Mouse (Mus musculus): ENCODE results near the gene Rab1b. TPM values are rescaled to one million over a fixed set of nuclear protein-coding genes. Genes with fewer than 3 reads are reported as not detected.

The Rab1b gene
- polyA plus RNA-seq, 1 experiment from 2014 or later = 246 TPM

- 12% methylated on average over 5 of the region's 5 CpGs for WGBS
- no peaks in the 10 kb centered on the region for H3K9me3 ChIP-seq (ENCODE audit: control insufficient read depth, low read length)
- H3K9ac ChIP-seq (ENCODE audit: low read length) = no peak overlapping the region
- no peaks in the 10 kb centered on the region for H3K27me3 ChIP-seq (replicated peaks; ENCODE audit: control insufficient read depth, insufficient read depth, low read length)
- DNase-seq (ENCODE audit: low spot score) (peak; percentile 69), ATAC-seq (replicated peaks; ENCODE audit: low FRiP score, low TSS enrichment, low read depth) (peak; percentile 37; the same call in 1 of the 2 replicates)
- H3K36me3 ChIP-seq (ENCODE audit: control insufficient read depth, insufficient read depth, low read length) = peaks cover 62% of the 10 kb centered on the region
- H3K27ac ChIP-seq (ENCODE audit: low read depth) = peak overlapping the region; percentile 16; the same call in 1 of the 2 replicates
- H3K4me2 ChIP-seq (ENCODE audit: low read length) = no peak overlapping the region
- H3K4me3 ChIP-seq (ENCODE audit: low read depth, low read length) = no peak overlapping the region
- peaks cover 17% of the 10 kb centered on the region for H3K4me1 ChIP-seq (replicated peaks; ENCODE audit: control insufficient read depth, insufficient read depth, low read length)
Observed at GRCm38 (mm10) chr19:5108271-5108575, 1.4 kb upstream of the Rab1b start.

DNA sequence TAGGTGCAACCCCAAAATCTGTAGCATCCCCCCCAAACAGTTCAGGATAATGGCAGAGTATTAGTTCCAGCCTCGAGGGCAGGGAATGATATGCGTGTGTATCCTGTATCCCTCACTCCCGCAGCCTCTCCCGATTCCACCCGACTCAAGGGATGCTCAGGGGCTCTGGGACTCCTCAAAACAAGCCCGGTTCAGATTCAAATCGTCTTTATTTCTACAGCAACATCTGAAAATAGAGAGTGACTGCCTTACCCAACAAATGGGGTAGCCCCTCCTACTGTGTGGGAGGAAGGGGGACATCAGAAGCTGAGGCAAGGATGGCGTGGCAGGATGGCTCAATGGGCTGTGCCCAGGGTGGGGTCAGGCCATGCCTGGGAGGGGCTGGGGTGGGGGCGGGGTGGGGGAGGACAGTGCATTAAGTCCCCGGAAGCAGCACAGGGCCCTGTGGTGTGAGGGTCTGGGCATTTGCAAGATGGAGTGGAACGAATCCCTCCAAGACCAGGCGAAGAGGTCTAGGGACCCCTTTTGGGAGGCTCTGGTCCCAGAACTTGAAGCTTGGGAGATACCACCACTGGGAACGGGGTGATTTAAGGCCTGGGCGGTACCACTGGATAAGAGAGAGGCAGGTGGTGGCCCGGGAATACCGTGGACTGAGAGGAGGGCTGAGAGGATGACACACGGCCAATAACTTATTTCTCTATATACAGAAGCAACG is 841 bp upstream of the Rab1b start:
- ATAC-seq (replicated peaks; ENCODE audit: low FRiP score, low TSS enrichment, low read depth) (no peak), DNase-seq (ENCODE audit: low spot score) (no peak)
- Histone ChIP-seq H3K27me3 (replicated peaks; ENCODE audit: control insufficient read depth, insufficient read depth, low read length) (no peaks in the 10 kb centered on the region), H3K9ac (ENCODE audit: low read length) (no peak overlapping the region), H3K9me3 (ENCODE audit: control insufficient read depth, low read length) (no peaks in the 10 kb centered on the region), H3K27ac (ENCODE audit: low read depth) (no peak overlapping the region), H3K4me3 (ENCODE audit: low read depth, low read length) (no peak overlapping the region), H3K4me2 (ENCODE audit: low read length) (no peak overlapping the region), H3K4me1 (replicated peaks; ENCODE audit: control insufficient read depth, insufficient read depth, low read length) (peaks cover 17% of the 10 kb centered on the region), H3K36me3 (ENCODE audit: control insufficient read depth, insufficient read depth, low read length) (peaks cover 64% of the 10 kb centered on the region)
- WGBS = 72% methylated on average over 17 of the region's 18 CpGs

DNA sequence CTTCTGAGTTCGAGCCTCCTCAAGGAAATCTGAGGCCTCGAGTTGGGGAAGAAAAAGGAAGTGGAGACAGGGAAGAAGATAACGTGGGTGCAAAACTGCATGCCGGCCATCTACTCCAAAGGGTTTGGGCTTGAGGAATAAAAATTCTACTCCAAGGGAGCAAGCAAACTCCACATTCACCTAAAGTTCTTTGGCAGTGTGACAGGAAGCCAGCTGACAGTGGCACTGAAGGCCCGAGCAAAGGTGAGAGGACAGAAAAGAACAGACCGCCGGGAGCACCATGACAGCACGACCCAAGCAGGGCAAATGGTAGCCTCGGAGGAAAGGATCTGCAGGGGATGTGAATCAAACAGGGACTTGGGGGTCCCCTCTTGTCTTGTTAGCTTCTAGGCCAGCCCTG is 798 bp downstream of the Rab1b start:
- H3K4me3 ChIP-seq (ENCODE audit: low read depth, low read length) = peak overlapping the region; percentile 86
- H3K4me2 ChIP-seq (ENCODE audit: low read length) = peak overlapping the region; percentile 78
- ATAC-seq (replicated peaks; ENCODE audit: low FRiP score, low TSS enrichment, low read depth) = no peak
- H3K9me3 ChIP-seq (ENCODE audit: control insufficient read depth, low read length) = no peaks in the 10 kb centered on the region
- peaks cover 66% of the 10 kb centered on the region for H3K36me3 ChIP-seq (ENCODE audit: control insufficient read depth, insufficient read depth, low read length)
- 14% methylated on average over 9 of the region's 9 CpGs for WGBS
- peak overlapping the region; percentile 85 for H3K9ac ChIP-seq (ENCODE audit: low read length)
- H3K27ac ChIP-seq (ENCODE audit: low read depth) = peak overlapping the region; percentile 91
- H3K4me1 ChIP-seq (replicated peaks; ENCODE audit: control insufficient read depth, insufficient read depth, low read length) = peaks cover 17% of the 10 kb centered on the region
- H3K27me3 ChIP-seq (replicated peaks; ENCODE audit: control insufficient read depth, insufficient read depth, low read length) = no peaks in the 10 kb centered on the region
- no peak for DNase-seq (ENCODE audit: low spot score)

GRCm38 (mm10) chr19:5098363-5099143 is 8.3 kb downstream of the Rab1b start, which contains the start of gene Cnih2:
Gene Cnih2, minus strand, starts transcription at chr19:5098521.
- peak; percentile 73 for DNase-seq (ENCODE audit: low spot score)
- ATAC-seq (replicated peaks; ENCODE audit: low FRiP score, low TSS enrichment, low read depth) = peak; percentile 71
- Histone ChIP-seq H3K27me3 (replicated peaks; ENCODE audit: control insufficient read depth, insufficient read depth, low read length) (no peaks in the 10 kb centered on the region), H3K9me3 (ENCODE audit: control insufficient read depth, low read length) (no peaks in the 10 kb centered on the region), H3K4me3 (ENCODE audit: low read depth, low read length) (peak within 1 kb of the TSS; percentile 53), H3K36me3 (ENCODE audit: control insufficient read depth, insufficient read depth, low read length) (peaks cover 45% of the 10 kb centered on the region), H3K4me1 (replicated peaks; ENCODE audit: control insufficient read depth, insufficient read depth, low read length) (peaks cover 17% of the 10 kb centered on the region), H3K27ac (ENCODE audit: low read depth) (peak within 1 kb of the TSS; percentile 16; the same call in 1 of the 2 replicates), H3K9ac (ENCODE audit: low read length) (peak within 1 kb of the TSS; percentile 68), H3K4me2 (ENCODE audit: low read length) (peak within 1 kb of the TSS; percentile 100)
- 4% methylated on average over 37 of the region's 48 CpGs for WGBS

DNA sequence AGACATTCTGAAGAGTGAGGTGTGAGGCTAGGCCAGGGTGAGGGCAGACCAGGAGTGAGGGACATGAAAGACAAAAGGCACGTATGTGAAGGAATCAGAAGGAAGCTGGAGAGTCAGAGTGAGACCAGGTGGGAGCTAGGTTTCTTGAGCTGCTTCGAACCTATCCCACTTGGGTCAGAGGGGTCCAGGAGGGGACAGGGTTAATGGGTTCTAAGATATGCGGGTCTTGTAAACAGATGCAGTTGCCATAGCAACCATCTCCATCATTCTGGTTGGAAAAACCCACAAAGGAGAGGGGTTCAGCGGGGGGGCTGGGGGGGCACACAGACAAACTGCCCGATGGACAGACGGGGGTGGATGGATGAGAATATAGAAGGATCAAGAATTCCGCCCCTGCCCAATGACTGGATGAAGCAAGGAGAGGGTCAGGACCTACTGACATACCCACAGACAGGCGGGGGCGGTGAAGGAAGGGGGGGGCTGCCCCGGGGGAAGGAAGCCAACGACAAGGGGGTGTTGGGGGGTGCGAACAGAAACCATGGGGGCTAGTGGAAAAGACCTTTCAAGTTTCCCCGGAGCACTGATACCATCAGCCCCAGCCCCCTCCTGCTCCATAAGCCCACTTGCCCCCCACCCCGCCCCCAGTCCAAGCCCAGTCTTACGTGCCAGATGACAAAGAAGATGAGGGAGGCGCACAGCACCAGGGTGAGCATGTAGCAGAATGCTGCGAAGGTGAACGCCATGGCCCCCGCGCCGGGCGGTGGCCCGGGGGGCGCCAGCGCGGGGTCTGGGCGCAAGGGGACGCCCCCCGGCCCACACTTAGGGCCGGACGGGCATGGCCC is 9.1 kb downstream of the Rab1b start:
- ATAC-seq (replicated peaks; ENCODE audit: low FRiP score, low TSS enrichment, low read depth) (peak; percentile 24), DNase-seq (ENCODE audit: low spot score) (no peak)
- 5% methylated on average over 31 of the region's 31 CpGs for WGBS
- H3K9me3 ChIP-seq (ENCODE audit: control insufficient read depth, low read length) = no peaks in the 10 kb centered on the region
- H3K9ac ChIP-seq (ENCODE audit: low read length) = peak overlapping the region; percentile 68
- H3K4me3 ChIP-seq (ENCODE audit: low read depth, low read length) = peak overlapping the region; percentile 53
- H3K4me1 ChIP-seq (replicated peaks; ENCODE audit: control insufficient read depth, insufficient read depth, low read length) = peaks cover 17% of the 10 kb centered on the region
- H3K36me3 ChIP-seq (ENCODE audit: control insufficient read depth, insufficient read depth, low read length) = peaks cover 41% of the 10 kb centered on the region
- H3K27me3 ChIP-seq (replicated peaks; ENCODE audit: control insufficient read depth, insufficient read depth, low read length) = no peaks in the 10 kb centered on the region
- peak overlapping the region; percentile 16; the same call in 1 of the 2 replicates for H3K27ac ChIP-seq (ENCODE audit: low read depth)
- peak overlapping the region; percentile 100 for H3K4me2 ChIP-seq (ENCODE audit: low read length)

GRCm38 (mm10) chr19:5095887-5096474 is 10.9 kb downstream of the Rab1b start:
- Histone ChIP-seq H3K36me3 (ENCODE audit: control insufficient read depth, insufficient read depth, low read length) (peaks cover 41% of the 10 kb centered on the region), H3K4me3 (ENCODE audit: low read depth, low read length) (no peak overlapping the region), H3K4me1 (replicated peaks; ENCODE audit: control insufficient read depth, insufficient read depth, low read length) (peaks cover 17% of the 10 kb centered on the region), H3K9ac (ENCODE audit: low read length) (no peak overlapping the region), H3K27ac (ENCODE audit: low read depth) (no peak overlapping the region), H3K4me2 (ENCODE audit: low read length) (no peak overlapping the region), H3K9me3 (ENCODE audit: control insufficient read depth, low read length) (no peaks in the 10 kb centered on the region), H3K27me3 (replicated peaks; ENCODE audit: control insufficient read depth, insufficient read depth, low read length) (no peaks in the 10 kb centered on the region)
- no peak for DNase-seq (ENCODE audit: low spot score)
- no peak for ATAC-seq (replicated peaks; ENCODE audit: low FRiP score, low TSS enrichment, low read depth)
- 11% methylated on average over 9 of the region's 9 CpGs for WGBS

- no peak overlapping the region for H3K4me2 ChIP-seq (ENCODE audit: low read length)
- no peak overlapping the region for H3K27ac ChIP-seq (ENCODE audit: low read depth)
- H3K36me3 ChIP-seq (ENCODE audit: control insufficient read depth, insufficient read depth, low read length) = peaks cover 36% of the 10 kb centered on the region
- H3K27me3 ChIP-seq (replicated peaks; ENCODE audit: control insufficient read depth, insufficient read depth, low read length) = no peaks in the 10 kb centered on the region
- 44% methylated on average over 11 of the region's 11 CpGs for WGBS
- no peak; the same call in 1 of the 2 replicates for ATAC-seq (replicated peaks; ENCODE audit: low FRiP score, low TSS enrichment, low read depth)
- DNase-seq (ENCODE audit: low spot score) = no peak
- H3K9me3 ChIP-seq (ENCODE audit: control insufficient read depth, low read length) = no peaks in the 10 kb centered on the region
- peaks cover 17% of the 10 kb centered on the region for H3K4me1 ChIP-seq (replicated peaks; ENCODE audit: control insufficient read depth, insufficient read depth, low read length)
- H3K9ac ChIP-seq (ENCODE audit: low read length) = no peak overlapping the region
- H3K4me3 ChIP-seq (ENCODE audit: low read depth, low read length) = no peak overlapping the region
Observed at GRCm38 (mm10) chr19:5094746-5095417, 12.0 kb downstream of the Rab1b start.

GRCm38 (mm10) chr19:5094243-5094632 is 12.6 kb downstream of the Rab1b start:
- Histone ChIP-seq H3K4me3 (ENCODE audit: low read depth, low read length) (no peak overlapping the region), H3K9me3 (ENCODE audit: control insufficient read depth, low read length) (no peaks in the 10 kb centered on the region)

More at GRCm38 (mm10) chr19:5094243-5094632, 12.6 kb downstream of the Rab1b start:
- Histone ChIP-seq H3K36me3 (ENCODE audit: control insufficient read depth, insufficient read depth, low read length) (peaks cover 35% of the 10 kb centered on the region), H3K4me1 (replicated peaks; ENCODE audit: control insufficient read depth, insufficient read depth, low read length) (peaks cover 19% of the 10 kb centered on the region), H3K27me3 (replicated peaks; ENCODE audit: control insufficient read depth, insufficient read depth, low read length) (no peaks in the 10 kb centered on the region), H3K27ac (ENCODE audit: low read depth) (no peak overlapping the region), H3K9ac (ENCODE audit: low read length) (no peak overlapping the region), H3K4me2 (ENCODE audit: low read length) (no peak overlapping the region)
- peak; percentile 59 for ATAC-seq (replicated peaks; ENCODE audit: low FRiP score, low TSS enrichment, low read depth)
- 0% methylated on average over 21 of the region's 21 CpGs for WGBS
- DNase-seq (ENCODE audit: low spot score) = peak; percentile 99

Data from intestine, embryonic 14.5 days (tissue).